Mouse (Mus musculus): ENCODE results near the gene Ahnak2. TPM values are rescaled to one million over a fixed set of nuclear protein-coding genes. Genes with fewer than 3 reads are reported as not detected.

The Ahnak2 gene
- total and polyA plus RNA-seq, 3 experiments = 2.6 to 11.4 TPM; not detected in 1

DNA sequence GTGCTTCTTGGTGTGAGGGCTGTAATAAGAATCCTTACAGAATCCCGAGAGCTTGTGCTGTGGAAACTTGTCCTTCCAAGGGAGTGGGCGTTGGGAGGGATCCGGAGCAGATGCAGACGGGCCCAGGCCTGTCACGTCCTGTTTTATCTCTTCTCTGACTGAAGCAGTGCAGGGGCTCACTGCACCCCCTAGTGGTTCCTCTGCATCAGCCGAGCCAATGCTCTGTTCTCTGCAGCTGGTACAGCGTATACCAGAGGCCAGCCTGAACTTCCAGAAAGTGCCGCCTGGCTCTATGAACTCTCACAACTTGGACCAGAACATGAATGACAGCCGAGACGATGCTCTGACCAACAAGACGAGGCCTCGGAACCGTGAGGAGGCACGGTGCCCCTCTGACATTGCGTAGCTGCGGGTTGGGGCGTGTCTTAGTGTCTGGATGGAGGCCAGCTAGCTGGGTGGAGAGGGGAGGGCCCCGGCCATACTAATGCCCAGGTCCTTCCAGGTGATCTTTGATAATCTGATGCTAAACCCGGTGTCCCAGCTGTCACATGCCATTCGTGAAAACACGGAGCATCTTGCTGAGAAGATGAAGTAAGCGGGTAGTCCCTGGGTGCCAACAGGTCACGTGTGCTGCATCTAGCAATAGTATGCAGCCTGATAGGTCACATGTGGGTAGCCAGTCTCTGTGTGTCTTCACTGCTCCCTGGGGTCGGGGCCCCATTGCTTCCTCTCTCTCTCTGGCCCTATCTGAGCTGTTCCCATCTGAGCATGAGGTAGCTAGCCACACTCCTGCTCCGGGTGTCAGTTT lies 59.1 kb downstream of the Ahnak2 start (continued):
- peak; percentile 100 for TF ChIP-seq MAX (IDR thresholded peaks at IDR 0.05; ENCODE audit: low read length)
- peak; percentile 55 for TF ChIP-seq RAD21 (IDR thresholded peaks at IDR 0.05; ENCODE audit: low read depth, low read length)
- no peak for TF ChIP-seq CHD2 (IDR thresholded peaks at IDR 0.05; ENCODE audit: low read length)
- no peak for TF ChIP-seq ZNF384 (IDR thresholded peaks at IDR 0.05; ENCODE audit: low read depth, low read length)
- peak; percentile 71 for TF ChIP-seq HCFC1 (IDR thresholded peaks at IDR 0.05; ENCODE audit: low read depth, low read length)
- TF ChIP-seq JUND (IDR thresholded peaks at IDR 0.05; ENCODE audit: low read depth, low read length) = peak; percentile 63; the same call in 1 of the 2 replicates

- Histone ChIP-seq H3K9me3 (replicated peaks; ENCODE audit: insufficient read depth, low read length) (no peaks in the 10 kb centered on the region), H3K36me3 (ENCODE audit: control insufficient read depth in 1 of 2, insufficient read depth in 2 of 2, low read length in 2 of 2) (peaks cover 0 to 10% of the 10 kb centered on the region in 2 experiments; a peak in 2 of 4 replicates), H3K4me3 (ENCODE audit: control insufficient read depth in 1 of 2, insufficient read depth in 1 of 2, low read depth in 2 of 2, low read length in 2 of 2) (peak overlapping the region; percentile 58 to 60), H3K4me1 (ENCODE audit: control insufficient read depth in 1 of 2, insufficient read depth in 2 of 2, low read length in 2 of 2) (peaks cover 0 to 14% of the 10 kb centered on the region in 2 experiments; a peak in 2 of 4 replicates), H3K27ac (ENCODE audit: control insufficient read depth, low read depth, low read length) (peak overlapping the region; percentile 68), H3K9ac (ENCODE audit: control insufficient read depth, low read depth, low read length, poor library complexity, severe bottlenecking) (peak overlapping the region; percentile 58), H3K79me2 (ENCODE audit: control insufficient read depth, insufficient read depth, low read length, poor library complexity) (no peaks in the 10 kb centered on the region; the same call in 1 of the 2 replicates), H3K27me3 (ENCODE audit: control insufficient read depth in 1 of 2, insufficient read depth in 2 of 2, low read length in 2 of 2) (no peaks in the 10 kb centered on the region)
- TF ChIP-seq KAT2A (conservative IDR thresholded peaks at IDR 0.05; ENCODE audit: low read depth, low read length) = no peak
- no peak for DNase-seq (ENCODE audit: low read depth, low spot score)
These were observed 59.7 kb downstream of the Ahnak2 start for GRCm38 (mm10) chr12:112742768-112743167.

DNA sequence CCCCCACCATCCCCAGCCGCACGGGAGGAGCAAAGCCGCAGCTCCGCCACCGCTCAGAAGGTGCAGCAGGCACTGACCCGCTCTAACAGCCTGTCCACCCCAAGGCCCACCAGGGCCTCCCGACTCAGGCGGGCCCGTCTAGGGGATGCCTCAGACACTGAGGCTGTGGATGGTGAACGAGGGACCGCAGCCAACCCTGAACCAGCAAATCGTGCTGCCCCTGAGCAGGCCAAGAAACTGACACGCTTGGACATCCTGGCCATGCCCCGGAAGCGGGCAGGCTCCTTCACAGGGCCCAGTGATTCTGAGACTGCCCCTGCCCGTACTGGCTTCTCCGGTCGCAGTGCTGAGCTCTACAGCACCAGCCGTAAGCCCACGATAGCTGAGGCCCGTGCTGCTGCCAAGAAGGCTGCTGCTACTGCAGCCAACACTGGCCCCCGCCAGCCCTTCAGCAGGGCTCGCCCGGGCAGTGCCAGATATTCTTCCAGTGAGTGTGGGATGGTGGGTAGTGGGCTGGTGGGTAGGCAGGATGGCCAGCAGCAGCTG lies 63.4 kb downstream of the Ahnak2 start:
- Histone ChIP-seq H3K36me3 (ENCODE audit: control insufficient read depth in 1 of 2, insufficient read depth in 2 of 2, low read length in 2 of 2) (peaks cover 0 to 7% of the 10 kb centered on the region in 2 experiments; a peak in 2 of 4 replicates), H3K9ac (ENCODE audit: control insufficient read depth, low read depth, low read length, poor library complexity, severe bottlenecking) (no peak overlapping the region), H3K79me2 (ENCODE audit: control insufficient read depth, insufficient read depth, low read length, poor library complexity) (no peaks in the 10 kb centered on the region; the same call in 1 of the 2 replicates), H3K27ac (ENCODE audit: control insufficient read depth, low read depth, low read length) (no peak overlapping the region), H3K27me3 (ENCODE audit: control insufficient read depth in 1 of 2, insufficient read depth in 2 of 2, low read length in 2 of 2) (no peaks in the 10 kb centered on the region), H3K9me3 (replicated peaks; ENCODE audit: insufficient read depth, low read length) (no peaks in the 10 kb centered on the region), H3K4me3 (ENCODE audit: control insufficient read depth in 1 of 2, insufficient read depth in 1 of 2, low read depth in 2 of 2, low read length in 2 of 2) (no peak overlapping the region), H3K4me1 (ENCODE audit: control insufficient read depth in 1 of 2, insufficient read depth in 2 of 2, low read length in 2 of 2) (peaks cover 0 to 10% of the 10 kb centered on the region in 2 experiments; a peak in 2 of 4 replicates)
- DNase-seq (ENCODE audit: low read depth, low spot score) = no peak
- no peak for TF ChIP-seq ZMIZ1 (IDR thresholded peaks at IDR 0.05; ENCODE audit: low read depth, low read length)
- no peak for TF ChIP-seq ZKSCAN1 (IDR thresholded peaks at IDR 0.05; ENCODE audit: low read depth, low read length)
- TF ChIP-seq MYC (IDR thresholded peaks at IDR 0.05; ENCODE audit: low read depth, low read length) = no peak
- TF ChIP-seq USF1 (IDR thresholded peaks at IDR 0.05; ENCODE audit: low read depth, low read length) = no peak
- TF ChIP-seq CHD2 (IDR thresholded peaks at IDR 0.05; ENCODE audit: low read length) = no peak
- TF ChIP-seq MAZ (IDR thresholded peaks at IDR 0.05; ENCODE audit: low read depth, low read length) = no peak
- no peak for TF ChIP-seq SIN3A (IDR thresholded peaks at IDR 0.05; ENCODE audit: low read length)
- TF ChIP-seq MXI1 (IDR thresholded peaks at IDR 0.05; ENCODE audit: low read depth, low read length) = no peak
- TF ChIP-seq RCOR1 (IDR thresholded peaks at IDR 0.05; ENCODE audit: low read depth, low read length) = no peak
- no peak for TF ChIP-seq POLR2AphosphoS2 (IDR thresholded peaks at IDR 0.05; ENCODE audit: low read length)
- no peak for TF ChIP-seq MYB (IDR thresholded peaks at IDR 0.05; ENCODE audit: low read depth, low read length)
- no peak for TF ChIP-seq POLR2A (IDR thresholded peaks at IDR 0.05; ENCODE audit: control insufficient read depth in 1 of 2, insufficient read depth in 1 of 2, low read depth in 1 of 2, low read length in 2 of 2, poor library complexity in 1 of 2)
- no peak for TF ChIP-seq ZC3H11A (IDR thresholded peaks at IDR 0.05; ENCODE audit: low read depth, low read length)
- no peak for TF ChIP-seq RAD21 (IDR thresholded peaks at IDR 0.05; ENCODE audit: low read depth, low read length)
- TF ChIP-seq E2F4 (IDR thresholded peaks at IDR 0.05; ENCODE audit: borderline replicate concordance, low read depth, low read length) = no peak
- TF ChIP-seq ETS1 (IDR thresholded peaks at IDR 0.05; ENCODE audit: low read depth, low read length) = no peak
- TF ChIP-seq EP300 (IDR thresholded peaks at IDR 0.05; ENCODE audit: low read depth in 1 of 2, low read length in 2 of 2) = no peak
- TF ChIP-seq ELF1 (IDR thresholded peaks at IDR 0.05; ENCODE audit: low read depth, low read length) = no peak
- no peak for TF ChIP-seq UBTF (IDR thresholded peaks at IDR 0.05; ENCODE audit: borderline replicate concordance, insufficient read depth, low read depth, low read length)

Data from MEL (cell line).